Mouse (Mus musculus) heart, embryonic 13.5 days (tissue): ENCODE measurements around the gene 2610528J11Rik. TPM values are rescaled to one million over a fixed set of nuclear protein-coding genes. Genes with fewer than 3 reads are reported as not detected.
A peak's percentile ranks its signal among the peaks of the same experiment; 100 is the strongest.
"Not testable (repeated sequence)": the region's sequence is repeated elsewhere in the genome, so short reads cannot be mapped to it uniquely, and the experiment has no call there.

Source experiments
- ATAC-seq: fragments of 200-750 bp; cut with Nextera tagmentation; 2 replicates; pipeline ENCODE4 v1.8.0; 2017; ENCODE audit warnings: moderate TSS enrichment; ENCODE audit not compliant: insufficient number of reproducible peaks, low FRiP score, low TSS enrichment; ENCODE audit errors: extremely low read depth
- H3K27ac ChIP-seq: fragments of 300-500 bp; sonication (generic); replicated peaks from 2 replicates; pipeline ENCODE4 v1.5.1; 2015; ENCODE audit warnings: moderate library complexity, mild to moderate bottlenecking, inconsistent platforms
- H3K27me3 ChIP-seq: fragments of 300-500 bp; sonication (generic); replicated peaks from 2 replicates; pipeline ENCODE4 v1.6.1; 2015; ENCODE audit warnings: mild to moderate bottlenecking, inconsistent platforms
- H3K36me3 ChIP-seq: fragments of 300-500 bp; sonication (generic); 2 replicates; pipeline ENCODE4 v1.6.1; 2015; ENCODE audit warnings: mild to moderate bottlenecking, inconsistent platforms
- H3K4me1 ChIP-seq: fragments of 300-500 bp; sonication (generic); 2 replicates; pipeline ENCODE4 v1.6.1; 2015; ENCODE audit warnings: inconsistent platforms
- H3K4me2 ChIP-seq: fragments of 300-500 bp; sonication (generic); 2 replicates; pipeline ENCODE4 v1.6.1; 2015; ENCODE audit warnings: inconsistent platforms, mild to moderate bottlenecking, moderate library complexity
- H3K4me3 ChIP-seq: fragments of 300-500 bp; sonication (generic); 2 replicates; pipeline ENCODE4 v1.5.1; 2015; ENCODE audit warnings: moderate library complexity, mild to moderate bottlenecking, inconsistent platforms
- H3K9ac ChIP-seq: fragments of 300-500 bp; sonication (generic); 2 replicates; pipeline ENCODE4 v1.6.1; 2015; ENCODE audit warnings: inconsistent platforms, mild to moderate bottlenecking, moderate library complexity
- H3K9me3 ChIP-seq: fragments of 300-500 bp; sonication (generic); 2 replicates; pipeline ENCODE4 v1.6.1; 2016; ENCODE audit warnings: inconsistent platforms
- WGBS: fragments of 180-500 bp; shearing (Covaris S2); methylation state at CpG from one replicate; pipeline ENCODE4 v1.1.7; 2015; ENCODE audit warnings: mixed read lengths; 5-methylcytosine and 5-hydroxymethylcytosine counted together
- polyA plus RNA-seq: library from polyadenylated mRNA; unstranded; fragments of >200 nt; fragmentation: Nextera tagmentation; extraction: Ambion mirVana; gene quantifications from 2 replicates; pipeline ENCODE4 v1.2.1, GENCODE M21; 2015

Gene 2610528J11Rik
- polyA plus RNA-seq, 1 experiment from 2014 or later: 0.36 TPM

GRCm38 (mm10) chr4:118542510-118543157 lies 15.8 kb downstream of the 2610528J11Rik start:
- 44% methylated on average over 9 of the region's 9 CpGs for WGBS
- no peaks in the 10 kb centered on the region for H3K9me3 ChIP-seq
- peaks cover 18% of the 10 kb centered on the region for H3K4me1 ChIP-seq
- peak overlapping the region; percentile 76 for H3K4me2 ChIP-seq
- H3K27me3 ChIP-seq: peaks cover 30% of the 10 kb centered on the region
- no peaks in the 10 kb centered on the region for H3K36me3 ChIP-seq
- H3K9ac ChIP-seq: peak overlapping the region; percentile 69; the same call in 1 of the 2 replicates
- H3K4me3 ChIP-seq: peak overlapping the region; percentile 50
- no peak overlapping the region for H3K27ac ChIP-seq
- ATAC-seq: no peak

GRCm38 (mm10) chr4:118543158-118543530 lies 16.3 kb downstream of the 2610528J11Rik start:
- Histone ChIP-seq H3K4me2 (peak overlapping the region; percentile 76), H3K27me3 (peaks cover 29% of the 10 kb centered on the region), H3K9me3 (no peaks in the 10 kb centered on the region; the same call in 1 of the 2 replicates), H3K27ac (no peak overlapping the region), H3K4me1 (peaks cover 18% of the 10 kb centered on the region), H3K4me3 (peak overlapping the region; percentile 50), H3K9ac (peak overlapping the region; percentile 69), H3K36me3 (no peaks in the 10 kb centered on the region)
- WGBS: 7% methylated on average over 13 of the region's 13 CpGs
- no peak for ATAC-seq

- WGBS: 1% methylated on average over 24 of the region's 24 CpGs
- peaks cover 18% of the 10 kb centered on the region for H3K4me1 ChIP-seq
- no peak within 1 kb of the TSS for H3K27ac ChIP-seq
- H3K4me3 ChIP-seq: peak within 1 kb of the TSS; percentile 50
- H3K9ac ChIP-seq: peak within 1 kb of the TSS; percentile 69
- peak within 1 kb of the TSS; percentile 76 for H3K4me2 ChIP-seq
- peak; percentile 75 for ATAC-seq
- H3K27me3 ChIP-seq: peaks cover 27% of the 10 kb centered on the region
- no peaks in the 10 kb centered on the region for H3K36me3 ChIP-seq
- no peaks in the 10 kb centered on the region; the same call in 1 of the 2 replicates for H3K9me3 ChIP-seq
Observed at GRCm38 (mm10) chr4:118543592-118544260, 16.9 kb downstream of the 2610528J11Rik start, which contains the start of gene Tmem125. Tmem125 (minus strand) TSS chr4:118544044.

GRCm38 (mm10) chr4:118544441-118545127 lies 17.8 kb downstream of the 2610528J11Rik start:
- no peaks in the 10 kb centered on the region for H3K36me3 ChIP-seq
- no peaks in the 10 kb centered on the region; the same call in 1 of the 2 replicates for H3K9me3 ChIP-seq
- H3K27ac ChIP-seq: no peak overlapping the region
- no peak for ATAC-seq
- peaks cover 24% of the 10 kb centered on the region for H3K27me3 ChIP-seq
- H3K4me2 ChIP-seq: peak overlapping the region; percentile 76
- H3K4me1 ChIP-seq: peaks cover 18% of the 10 kb centered on the region
- no peak overlapping the region for H3K9ac ChIP-seq
- 71% methylated on average over 14 of the region's 14 CpGs for WGBS
- peak overlapping the region; percentile 50; the same call in 1 of the 2 replicates for H3K4me3 ChIP-seq

DNA sequence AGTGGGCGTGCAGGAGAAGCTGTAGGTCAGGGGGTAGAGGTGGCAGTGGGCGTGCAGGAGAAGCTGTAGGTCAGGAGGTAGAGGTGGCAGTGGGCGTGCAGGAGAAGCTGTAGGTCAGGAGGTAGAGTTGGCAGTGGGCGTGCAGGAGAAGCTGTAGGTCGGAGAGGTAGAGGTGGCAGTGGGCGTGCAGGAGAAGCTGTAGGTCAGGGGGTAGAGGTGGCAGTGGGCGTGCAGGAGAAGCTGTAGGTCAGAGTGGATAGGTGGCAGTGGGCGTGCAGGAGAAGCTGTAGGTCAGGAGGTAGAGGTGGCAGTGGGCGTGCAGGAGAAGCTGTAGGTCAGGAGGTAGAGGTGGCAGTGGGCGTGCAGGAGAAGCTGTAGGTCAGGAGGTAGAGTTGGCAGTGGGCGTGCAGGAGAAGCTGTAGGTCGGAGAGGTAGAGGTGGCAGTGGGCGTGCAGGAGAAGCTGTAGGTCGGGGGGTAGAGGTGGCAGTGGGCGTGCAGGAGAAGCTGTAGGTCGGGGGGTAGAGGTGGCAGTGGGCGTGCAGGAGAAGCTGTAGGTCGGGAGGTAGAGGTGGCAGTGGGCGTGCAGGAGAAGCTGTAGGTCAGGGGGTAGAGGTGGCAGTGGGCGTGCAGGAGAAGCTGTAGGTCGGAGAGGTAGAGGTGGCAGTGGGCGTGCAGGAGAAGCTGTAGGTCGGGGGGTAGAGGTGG lies 20.8 kb downstream of the 2610528J11Rik start:
- not testable (repeated sequence) for ATAC-seq, H3K4me3 ChIP-seq, H3K27me3 ChIP-seq, H3K9ac ChIP-seq, H3K4me2 ChIP-seq, H3K27ac ChIP-seq, H3K9me3 ChIP-seq, H3K36me3 ChIP-seq
- peaks cover 17% of the 10 kb centered on the region for H3K4me1 ChIP-seq
- 79% methylated on average over 23 of the region's 23 CpGs for WGBS

DNA sequence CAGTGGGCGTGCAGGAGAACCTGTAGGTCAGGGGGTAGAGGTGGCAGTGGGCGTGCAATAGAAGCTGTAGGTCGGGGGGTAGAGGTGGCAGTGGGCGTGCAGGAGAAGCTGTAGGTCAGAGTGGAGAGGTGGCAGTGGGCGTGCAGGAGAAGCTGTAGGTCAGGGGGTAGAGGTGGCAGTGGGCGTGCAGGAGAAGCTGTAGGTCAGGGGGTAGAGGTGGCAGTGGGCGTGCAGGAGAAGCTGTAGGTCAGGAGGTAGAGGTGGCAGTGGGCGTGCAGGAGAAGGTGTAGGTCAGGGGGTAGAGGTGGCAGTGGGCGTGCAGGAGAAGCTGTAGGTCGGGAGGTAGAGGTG lies 21.3 kb downstream of the 2610528J11Rik start:
- H3K4me1 ChIP-seq: peaks cover 11% of the 10 kb centered on the region
- WGBS: 79% methylated on average over 10 of the region's 10 CpGs
- not testable (repeated sequence) for H3K27ac ChIP-seq, H3K9me3 ChIP-seq, ATAC-seq, H3K9ac ChIP-seq, H3K36me3 ChIP-seq, H3K4me2 ChIP-seq, H3K4me3 ChIP-seq, H3K27me3 ChIP-seq

DNA sequence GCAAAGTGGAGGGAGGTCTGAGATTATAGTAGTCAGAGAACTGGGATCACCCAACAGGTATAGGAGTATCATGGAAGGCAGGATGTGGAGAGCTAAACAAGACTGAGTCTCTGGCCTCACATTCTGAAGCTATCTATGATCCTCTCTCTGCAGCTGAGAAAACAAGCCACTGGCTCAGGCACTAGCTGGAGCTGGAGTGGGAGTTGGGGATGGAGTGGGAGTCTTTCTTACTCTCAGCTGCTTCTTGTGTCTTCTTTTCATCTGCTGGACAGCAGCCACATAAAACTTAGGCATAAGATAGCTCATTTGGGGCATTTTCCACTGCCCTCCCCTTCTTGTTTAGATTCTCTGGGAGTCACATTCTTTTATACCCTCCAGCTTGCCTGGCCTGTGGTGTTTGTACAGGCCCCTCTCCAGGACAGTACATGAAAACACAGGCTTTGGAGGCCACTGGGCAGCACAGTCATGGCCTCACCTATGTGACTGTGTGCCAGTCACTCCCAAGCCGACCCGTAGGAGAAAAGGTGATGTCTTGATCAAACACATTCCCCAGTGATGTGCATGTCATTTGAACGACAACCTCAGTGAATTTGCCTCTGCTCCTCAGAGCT lies 26.3 kb downstream of the 2610528J11Rik start:
- H3K4me1 ChIP-seq: no peaks in the 10 kb centered on the region
- no peak for ATAC-seq
- H3K4me2 ChIP-seq: no peak overlapping the region
- H3K4me3 ChIP-seq: no peak overlapping the region
- H3K36me3 ChIP-seq: no peaks in the 10 kb centered on the region
- WGBS: 49% methylated on average over 3 of the region's 3 CpGs
- peaks cover 10% of the 10 kb centered on the region; the same call in 1 of the 2 replicates for H3K27me3 ChIP-seq
- no peak overlapping the region for H3K9ac ChIP-seq
- H3K27ac ChIP-seq: no peak overlapping the region
- H3K9me3 ChIP-seq: no peaks in the 10 kb centered on the region; the same call in 1 of the 2 replicates

- no peak overlapping the region for H3K27ac ChIP-seq
- no peak overlapping the region for H3K9ac ChIP-seq
- H3K4me2 ChIP-seq: no peak overlapping the region
- no peak overlapping the region for H3K4me3 ChIP-seq
- ATAC-seq: no peak
- H3K4me1 ChIP-seq: no peaks in the 10 kb centered on the region
- H3K36me3 ChIP-seq: no peaks in the 10 kb centered on the region
- H3K27me3 ChIP-seq: peaks cover 27% of the 10 kb centered on the region
- WGBS: 77% methylated on average over 13 of the region's 13 CpGs
- H3K9me3 ChIP-seq: no peaks in the 10 kb centered on the region
Observed at GRCm38 (mm10) chr4:118564062-118564925, 37.5 kb downstream of the 2610528J11Rik start.

GRCm38 (mm10) chr4:118564926-118565279 lies 38.1 kb downstream of the 2610528J11Rik start:
- Histone ChIP-seq H3K4me1 (no peaks in the 10 kb centered on the region), H3K36me3 (no peaks in the 10 kb centered on the region), H3K9ac (no peak overlapping the region), H3K27me3 (peaks cover 33% of the 10 kb centered on the region), H3K27ac (no peak overlapping the region), H3K4me3 (no peak overlapping the region), H3K4me2 (no peak overlapping the region), H3K9me3 (no peaks in the 10 kb centered on the region)
- no peak for ATAC-seq
- WGBS: 73% methylated on average over 3 of the region's 3 CpGs

GRCm38 (mm10) chr4:118566161-118566676 lies 39.4 kb downstream of the 2610528J11Rik start:
- H3K27ac ChIP-seq: no peak overlapping the region
- H3K36me3 ChIP-seq: no peaks in the 10 kb centered on the region
- H3K9ac ChIP-seq: no peak overlapping the region
- H3K4me2 ChIP-seq: no peak overlapping the region
- ATAC-seq: no peak
- no peak overlapping the region for H3K4me3 ChIP-seq
- no peaks in the 10 kb centered on the region for H3K4me1 ChIP-seq
- H3K27me3 ChIP-seq: peaks cover 45% of the 10 kb centered on the region
- 37% methylated on average over 7 of the region's 7 CpGs for WGBS
- H3K9me3 ChIP-seq: no peaks in the 10 kb centered on the region
